Comparison of ENCODE assay signal across 24 mouse cellular contexts in the genomic region with DNA sequence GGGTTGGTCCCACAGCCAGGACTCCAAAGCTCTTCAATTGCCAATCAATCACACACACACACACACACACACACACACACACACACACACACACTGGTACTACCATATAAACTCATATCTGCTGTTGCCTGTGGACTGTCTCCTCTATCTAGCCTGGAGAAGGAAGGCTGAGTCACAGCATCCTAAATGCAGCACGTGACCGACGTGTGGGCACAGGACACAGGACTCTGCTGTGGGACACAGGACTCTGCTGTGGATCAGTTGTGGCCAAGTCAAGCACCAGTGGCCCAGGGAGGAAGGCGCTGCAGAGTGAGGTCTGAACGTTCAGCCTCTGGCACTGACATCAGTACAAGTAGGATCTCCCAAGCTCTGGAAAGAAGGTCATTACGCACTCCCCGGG.
"Had no signal": no experiment of that assay in that cellular context is flagged by ENCODE, and none has a peak within 500 bp of the region (broad histone marks: within the 10 kb centered on the region; RNA-seq: fewer than 3 reads in every experiment).

No protein-coding gene starts in this region.

- H3K9me3 ChIP-seq: heart, embryonic 13.5 days; heart, embryonic 15.5 days; hindbrain, embryonic 13.5 days; hindbrain, embryonic 15.5 days; kidney, embryonic 15.5 days; limb, embryonic 13.5 days; limb, embryonic 15.5 days; liver, embryonic 12.5 days had no signal

- DNase-seq: gastrocnemius, postnatal 14 days; gastrocnemius, postnatal 36 days; heart, adult 11 months; heart, adult 2 months; heart, postnatal 14 days; heart, postnatal 36 days; kidney, adult 11 months; kidney, adult 2 months; kidney, adult 9 months; kidney, postnatal 14 days; kidney, postnatal 36 days; left cerebral cortex, postnatal 4 days had no signal

- H3K27me3 ChIP-seq: hindbrain, embryonic 15.5 days; limb, embryonic 15.5 days had no signal

- ATAC-seq: hindbrain, postnatal 0 days; intestine, embryonic 16.5 days; liver, embryonic 12.5 days had no signal

- H3K4me2 ChIP-seq: heart, embryonic 11.5 days; heart, embryonic 13.5 days; heart, embryonic 15.5 days; hindbrain, embryonic 13.5 days; hindbrain, embryonic 15.5 days; kidney, embryonic 15.5 days; limb, embryonic 13.5 days; limb, embryonic 15.5 days; liver, embryonic 12.5 days had no signal

- H3K36me3 ChIP-seq: heart, embryonic 13.5 days; heart, embryonic 15.5 days; hindbrain, embryonic 13.5 days; hindbrain, embryonic 15.5 days; kidney, embryonic 15.5 days; limb, embryonic 13.5 days; limb, embryonic 15.5 days; liver, embryonic 12.5 days had no signal

- H3K4me1 ChIP-seq: heart, embryonic 13.5 days; heart, embryonic 15.5 days; hindbrain, embryonic 15.5 days; limb, embryonic 13.5 days; limb, embryonic 15.5 days; liver, embryonic 12.5 days had no signal

- H3K4me3 ChIP-seq: heart, adult 2 months; heart, embryonic 13.5 days; heart, embryonic 15.5 days; hindbrain, embryonic 13.5 days; hindbrain, embryonic 15.5 days; kidney, embryonic 15.5 days; left cerebral cortex, adult 2 months; limb, embryonic 13.5 days; limb, embryonic 15.5 days; liver, embryonic 12.5 days had no signal
